In the genomic region with DNA sequence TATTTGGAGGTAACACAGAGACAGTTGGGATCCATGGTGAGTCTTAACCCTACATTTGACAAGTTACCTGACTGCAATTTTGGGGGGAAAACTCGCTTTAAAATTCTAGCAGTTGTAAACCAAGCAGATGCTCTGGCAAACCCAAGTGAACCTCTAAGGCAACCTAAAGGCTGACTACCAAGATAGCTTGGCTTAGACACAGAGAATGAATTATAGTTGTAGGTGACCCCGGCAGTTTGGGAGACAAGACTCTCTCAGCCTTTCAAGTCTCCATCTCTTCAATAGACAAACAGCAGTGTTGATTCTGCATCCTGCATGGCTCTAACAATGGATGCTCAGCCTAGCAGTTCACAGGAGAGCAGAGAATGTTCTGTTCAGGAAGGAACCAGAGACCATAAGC, we compare ENCODE assay signal across 7 mouse cellular contexts. TPM values are rescaled to one million over a fixed set of nuclear protein-coding genes. Genes with fewer than 3 reads are reported as not detected.
DNase-seq lines count a peak whose midpoint lies in the region; ATAC-seq and TF ChIP-seq lines count a peak whose summit lies in the region.

A gene (plus strand): TSS at position 301 of the 400 bp plus-strand sequence.

- H3K36me3 ChIP-seq in lung, embryonic 15.5 days = no peaks in the 10 kb centered on the region
- no peaks in the 10 kb centered on the region for H3K36me3 ChIP-seq in forebrain, embryonic 16.5 days (ENCODE audit: control insufficient read depth, insufficient read depth)
- H3K36me3 ChIP-seq in stomach, embryonic 15.5 days = no peaks in the 10 kb centered on the region

- no peak for TF ChIP-seq CTCF in lung, adult 2 months (IDR thresholded peaks at IDR 0.05; ENCODE audit: insufficient read depth, low read length)

- intact Hi-C loops in left cerebral cortex, postnatal 25 days (cut with DNase I) = no loop called here

- H3K27ac ChIP-seq in lung, embryonic 15.5 days = no peak within 1 kb of the TSS
- no peak within 1 kb of the TSS for H3K27ac ChIP-seq in forebrain, embryonic 16.5 days (ENCODE audit: low read length)
- H3K27ac ChIP-seq in stomach, embryonic 15.5 days = no peak within 1 kb of the TSS

- peak within 1 kb of the TSS; percentile 7; the same call in 1 of the 2 replicates for H3K9ac ChIP-seq in lung, embryonic 15.5 days
- H3K9ac ChIP-seq in forebrain, embryonic 16.5 days (replicated peaks; ENCODE audit: low read depth, low read length) = peak within 1 kb of the TSS; percentile 71
- no peak within 1 kb of the TSS for H3K9ac ChIP-seq in stomach, embryonic 15.5 days

- DNase-seq in lung, adult 2 months = no peak
- no peak for DNase-seq in left cerebral cortex, postnatal 25 days (ENCODE audit: low spot score in 2 of 2)
- DNase-seq in gastrocnemius, adult 18-20 months (ENCODE audit: low spot score) = no peak

- no peak for TF ChIP-seq POLR2A in lung, adult 2 months (IDR thresholded peaks at IDR 0.05; ENCODE audit: borderline replicate concordance, extremely low read depth, low read depth, low read length)

- WGBS in lung, embryonic 15.5 days = 76% methylated on average over 2 of the region's 2 CpGs
- WGBS in lung, adult 2 months = 70% methylated on average over 2 of the region's 2 CpGs
- 86% methylated on average over 2 of the region's 2 CpGs for WGBS in forebrain, embryonic 16.5 days
- WGBS in stomach, embryonic 15.5 days = 77% methylated on average over 2 of the region's 2 CpGs

- peaks cover 16% of the 10 kb centered on the region; the same call in 1 of the 2 replicates for H3K4me1 ChIP-seq in lung, embryonic 15.5 days
- H3K4me1 ChIP-seq in lung, adult 2 months (ENCODE audit: control insufficient read depth, insufficient read depth, low read length) = no peaks in the 10 kb centered on the region
- peaks cover 16% of the 10 kb centered on the region for H3K4me1 ChIP-seq in forebrain, embryonic 16.5 days (replicated peaks; ENCODE audit: control insufficient read depth, insufficient read depth, low read length)
- peaks cover 15% of the 10 kb centered on the region for H3K4me1 ChIP-seq in stomach, embryonic 15.5 days

- no peak for ATAC-seq in lung, embryonic 15.5 days (ENCODE audit: borderline replicate concordance, extremely low read depth, low FRiP score, low TSS enrichment)
- no peak for ATAC-seq in forebrain, embryonic 16.5 days
- no peak for ATAC-seq in stomach, embryonic 15.5 days (ENCODE audit: insufficient read depth, low FRiP score, low read depth)
- ATAC-seq in erythroblast, adult 5-6 weeks (replicated peaks; ENCODE audit: low FRiP score, poor library complexity, severe bottlenecking) = no peak

- peaks cover 45% of the 10 kb centered on the region for H3K27me3 ChIP-seq in lung, embryonic 15.5 days
- peaks cover 8% of the 10 kb centered on the region for H3K27me3 ChIP-seq in forebrain, embryonic 16.5 days (replicated peaks; ENCODE audit: control insufficient read depth, insufficient read depth, low read length)
- peaks cover 26% of the 10 kb centered on the region for H3K27me3 ChIP-seq in stomach, embryonic 15.5 days (replicated peaks)

- peak within 1 kb of the TSS; percentile 93 for H3K4me2 ChIP-seq in lung, embryonic 15.5 days
- peak within 1 kb of the TSS; percentile 74 for H3K4me2 ChIP-seq in forebrain, embryonic 16.5 days (ENCODE audit: low read length)
- H3K4me2 ChIP-seq in stomach, embryonic 15.5 days = peak within 1 kb of the TSS; percentile 95

- H3K9me3 ChIP-seq in lung, embryonic 15.5 days = no peaks in the 10 kb centered on the region
- no peaks in the 10 kb centered on the region for H3K9me3 ChIP-seq in forebrain, embryonic 16.5 days (ENCODE audit: control insufficient read depth, low read length)
- H3K9me3 ChIP-seq in stomach, embryonic 15.5 days = no peaks in the 10 kb centered on the region

- H3K4me3 ChIP-seq in lung, embryonic 15.5 days = peak within 1 kb of the TSS; percentile 46
- H3K4me3 ChIP-seq in lung, adult 2 months (replicated peaks; ENCODE audit: extremely low read depth, low read depth, low read length) = no peak within 1 kb of the TSS
- peak within 1 kb of the TSS; percentile 76 for H3K4me3 ChIP-seq in forebrain, embryonic 16.5 days (replicated peaks; ENCODE audit: low read length)
- peak within 1 kb of the TSS; percentile 49 for H3K4me3 ChIP-seq in stomach, embryonic 15.5 days (replicated peaks)

RNA-seq across cellular contexts. Expression of the gene that starts here (rescaled TPM):
- polyA plus RNA-seq in lung, embryonic 15.5 days (2015; fragmentation: Nextera tagmentation; extraction: Ambion mirVana) = 3.9 and 4.7 TPM in 2 replicates
- 0.15 and 0.28 TPM in 2 replicates for polyA plus RNA-seq in lung, adult 2 months (2012; rRNA removed)
- 17.9 and 21.0 TPM in 2 replicates for polyA plus RNA-seq in forebrain, embryonic 16.5 days (2015; fragmentation: Nextera tagmentation; extraction: Ambion mirVana)
- 10 to 100 TPM; 59.0 to 74.8 TPM for total RNA-seq in left cerebral cortex, postnatal 25 days (2021)
- 7.9 and 8.2 TPM in 2 replicates for polyA plus RNA-seq in stomach, embryonic 15.5 days (2015; fragmentation: Nextera tagmentation; extraction: Ambion mirVana)
- not detected for total RNA-seq in gastrocnemius, adult 18-20 months (2021)
- total RNA-seq in erythroblast, adult 5-6 weeks (2015; ENCODE audit: low replicate concordance) = not detected in 2 replicates
- not detected in 2 replicates for total RNA-seq in erythroblast, adult 5-6 weeks (2017; ENCODE audit: low replicate concordance)

Comparison
In these comparisons a context has a peak if more than half of its experiments do, and no peak if none do; other contexts are left out.
1. RNA of the gene that starts here (total RNA-seq): 59.0 to 74.8 TPM in left cerebral cortex, postnatal 25 days; not detected in gastrocnemius, adult 18-20 months and not detected in erythroblast, adult 5-6 weeks; every median in the first group is over 10 times any median in the second.
2. Peak in every context shown above with its lines, with median percentiles within 50 percentile points of each other: H3K4me2 ChIP-seq.